In genomic region chr2:26444368-26444767, GRCm38 (mm10) we compare ENCODE assay signal across 8 mouse cellular contexts. TPM values are rescaled to one million over a fixed set of nuclear protein-coding genes. Genes with fewer than 3 reads are reported as not detected.
DNase-seq lines count a peak whose midpoint lies in the region; ATAC-seq and TF ChIP-seq lines count a peak whose summit lies in the region.

No protein-coding gene starts in this region.

- peak overlapping the region; percentile 66 for H3K4me2 ChIP-seq in hindbrain, embryonic 13.5 days

- H3K9me3 ChIP-seq in hindbrain, embryonic 13.5 days, result no peaks in the 10 kb centered on the region

- H3K36me3 ChIP-seq in hindbrain, embryonic 13.5 days, result peaks cover 24% of the 10 kb centered on the region

- peak overlapping the region; percentile 99 for H3K27ac ChIP-seq in gastrocnemius, adult 2 months
- H3K27ac ChIP-seq in hindbrain, embryonic 13.5 days, result peak overlapping the region; percentile 93

- intact Hi-C loops in gastrocnemius, adult 2 months (cut with DNase I), result loop anchor here (5.0 kb wide), 1 partner anchor 37 kb away; the partner anchor contains the start of gene Inpp5e

- H3K9ac ChIP-seq in hindbrain, embryonic 13.5 days, result peak overlapping the region; percentile 88

- no peak for DNase-seq in gastrocnemius, adult 2 months
- no peak for DNase-seq in gastrocnemius, adult 8-10 months (ENCODE audit: low spot score in 2 of 2)
- DNase-seq in MEL-GATA-1-ER (ENCODE audit: extremely low read depth, low read depth), result peak; percentile 6
- peak; percentile 22 for DNase-seq in lung, postnatal 14 days
- no peak for DNase-seq in frontal cortex, adult 2 months (ENCODE audit: extremely low spot score in 1 of 2, low spot score in 1 of 2)
- DNase-seq in kidney, postnatal 4 days, result no peak

- ATAC-seq in hindbrain, embryonic 13.5 days (ENCODE audit: low FRiP score), result no peak
- ATAC-seq in CD4-positive, CD25-positive, alpha-beta regulatory T cell, adult 4 months, result no peak

- H3K27me3 ChIP-seq in hindbrain, embryonic 13.5 days, result no peaks in the 10 kb centered on the region

- peaks cover 45% of the 10 kb centered on the region for H3K4me1 ChIP-seq in hindbrain, embryonic 13.5 days (replicated peaks)

- peak overlapping the region; percentile 96 for H3K4me3 ChIP-seq in gastrocnemius, adult 2 months
- H3K4me3 ChIP-seq in hindbrain, embryonic 13.5 days, result peak overlapping the region; percentile 71

- WGBS in hindbrain, embryonic 13.5 days, result 6% methylated on average over 15 of the region's 15 CpGs

- no peak for TF ChIP-seq CTCF in gastrocnemius, adult 2 months (IDR thresholded peaks at IDR 0.05)

RNA-seq across cellular contexts. Expression of gene Sec16a, which starts 0.6 kb away (rescaled TPM):
- 10 to 100 TPM; 27.2 to 30.4 TPM for total RNA-seq in gastrocnemius, adult 2 months (2021)
- 10 to 100 TPM; 22.2 to 26.6 (median 24.3) TPM for total RNA-seq in gastrocnemius, adult 8-10 months (2022)
- polyA plus RNA-seq in hindbrain, embryonic 13.5 days (2015; fragmentation: Nextera tagmentation; extraction: Ambion mirVana), result 18.3 and 18.5 TPM in 2 replicates
- 10 to 100 TPM; 24.8 to 31.7 TPM for polyA plus RNA-seq in CD4-positive, CD25-positive, alpha-beta regulatory T cell, adult 4 months (2017; shearing (Covaris generic))
- 30.8 and 36.1 TPM in 2 replicates for polyA plus RNA-seq in frontal cortex, adult 2 months (2012; rRNA removed)

RNA-seq across cellular contexts. Expression of gene Inpp5e, which starts 35.4 kb away (rescaled TPM):
- 1 to 10 TPM; 7.9 to 9.3 TPM for total RNA-seq in gastrocnemius, adult 2 months (2021)
- 1 to 10 TPM; 9.0 to 9.6 (median 9.2) TPM for total RNA-seq in gastrocnemius, adult 8-10 months (2022)
- polyA plus RNA-seq in hindbrain, embryonic 13.5 days (2015; fragmentation: Nextera tagmentation; extraction: Ambion mirVana), result 24.9 and 27.0 TPM in 2 replicates
- polyA plus RNA-seq in CD4-positive, CD25-positive, alpha-beta regulatory T cell, adult 4 months (2017; shearing (Covaris generic)), result 10 to 100 TPM in 1 of 2 experiments, 1 to 10 TPM in 1; 9.7 to 17.9 TPM
- 26.6 and 31.6 TPM in 2 replicates for polyA plus RNA-seq in frontal cortex, adult 2 months (2012; rRNA removed)

RNA-seq across cellular contexts. Expression of gene Pmpca, which starts 55.2 kb away (rescaled TPM):
- total RNA-seq in gastrocnemius, adult 2 months (2021), result 100 to 1,000 TPM; 133 to 141 TPM
- total RNA-seq in gastrocnemius, adult 8-10 months (2022), result 100 to 1,000 TPM; 132 to 147 (median 133) TPM
- polyA plus RNA-seq in hindbrain, embryonic 13.5 days (2015; fragmentation: Nextera tagmentation; extraction: Ambion mirVana), result 94.3 and 95.6 TPM in 2 replicates
- 100 to 1,000 TPM in 1 of 2 experiments, 10 to 100 TPM in 1; 84.7 to 128 TPM for polyA plus RNA-seq in CD4-positive, CD25-positive, alpha-beta regulatory T cell, adult 4 months (2017; shearing (Covaris generic))
- polyA plus RNA-seq in frontal cortex, adult 2 months (2012; rRNA removed), result 104 and 106 TPM in 2 replicates

RNA-seq across cellular contexts. Expression of gene Entr1, which starts 55.3 kb away (rescaled TPM):
- 10 to 100 TPM; 25.2 to 33.1 TPM for total RNA-seq in gastrocnemius, adult 2 months (2021)
- 10 to 100 TPM; 17.8 to 28.0 (median 24.8) TPM for total RNA-seq in gastrocnemius, adult 8-10 months (2022)
- 154 and 162 TPM in 2 replicates for polyA plus RNA-seq in hindbrain, embryonic 13.5 days (2015; fragmentation: Nextera tagmentation; extraction: Ambion mirVana)
- polyA plus RNA-seq in CD4-positive, CD25-positive, alpha-beta regulatory T cell, adult 4 months (2017; shearing (Covaris generic)), result 10 to 100 TPM; 38.2 to 38.9 TPM
- polyA plus RNA-seq in frontal cortex, adult 2 months (2012; rRNA removed), result 291 and 306 TPM in 2 replicates

Comparison
In these comparisons a context has a peak if more than half of its experiments do, and no peak if none do; other contexts are left out.
1. DNase-seq: peak in MEL-GATA-1-ER (single experiment) and lung, postnatal 14 days (single experiment); none in gastrocnemius, adult 2 months (single experiment), gastrocnemius, adult 8-10 months (0 of 2), frontal cortex, adult 2 months (0 of 2) and kidney, postnatal 4 days (0 of 2).